Mouse (Mus musculus) urinary bladder, postnatal 0 days (tissue): ENCODE measurements around the gene Gm17604. TPM values are rescaled to one million over a fixed set of nuclear protein-coding genes. Genes with fewer than 3 reads are reported as not detected.

Experiments used
- polyA plus RNA-seq: library from polyadenylated mRNA; unstranded; fragments of >200 nt; fragmentation: Nextera tagmentation; extraction: Ambion mirVana; gene quantifications from 2 replicates; pipeline ENCODE4 v1.2.1, GENCODE M21; 2015

The Gm17604 gene
- polyA plus RNA-seq: not detected in 2 replicates

DNA sequence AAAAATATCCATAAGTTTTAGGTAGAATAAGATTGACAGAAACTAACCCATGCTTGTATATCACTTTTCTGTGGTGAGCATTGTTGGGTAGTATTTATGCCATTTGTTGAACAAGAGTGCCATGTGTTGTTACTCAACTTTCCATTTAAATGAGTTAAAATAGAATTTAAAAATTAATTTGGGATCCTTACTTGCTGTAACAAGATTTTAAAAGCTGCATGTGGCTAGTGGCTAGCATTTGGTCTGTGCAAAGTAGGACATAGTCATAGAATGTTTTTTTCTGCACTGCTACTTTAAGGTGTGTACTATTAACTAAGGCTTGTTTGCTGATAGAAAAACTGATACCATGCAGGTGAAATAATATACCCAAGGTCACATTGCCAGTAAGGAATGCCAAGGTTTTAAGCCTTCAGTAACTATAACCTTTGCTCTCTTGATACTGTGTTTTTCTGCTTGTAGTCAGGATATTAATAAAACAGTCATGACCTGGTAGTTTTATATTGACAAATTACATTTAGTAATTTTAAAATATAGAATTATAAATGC is at the start of gene Gm17604:
TSS of gene Gm17604 (minus strand) at position 51 of the 546 bp plus-strand sequence.

GRCm38 (mm10) chrX:164980193-164980775 is 24.3 kb downstream of the Gm17604 start, which contains the start of the genes Mospd2 and Fancb:
TSS of gene Mospd2 (minus strand) at chrX:164980375.
TSS of gene Fancb (plus strand) at chrX:164980592.

Other genes starting within 250 kb of the Gm17604 start
- gene Mospd2, start 24.5 kb downstream of the Gm17604 start, polyA plus RNA-seq: 28.8 and 40.6 TPM in 2 replicates
- gene Fancb, start 24.2 kb downstream of the Gm17604 start, polyA plus RNA-seq: 3.4 and 5.4 TPM in 2 replicates